Mouse (Mus musculus): ENCODE measurements at regions not wholly inside any gene's neighbourhood (a gene's known extent, or its start where the extent isn't known, plus 50 kb on each side); places are given as distances from the start of the nearest gene placed in this dataset.

DNA sequence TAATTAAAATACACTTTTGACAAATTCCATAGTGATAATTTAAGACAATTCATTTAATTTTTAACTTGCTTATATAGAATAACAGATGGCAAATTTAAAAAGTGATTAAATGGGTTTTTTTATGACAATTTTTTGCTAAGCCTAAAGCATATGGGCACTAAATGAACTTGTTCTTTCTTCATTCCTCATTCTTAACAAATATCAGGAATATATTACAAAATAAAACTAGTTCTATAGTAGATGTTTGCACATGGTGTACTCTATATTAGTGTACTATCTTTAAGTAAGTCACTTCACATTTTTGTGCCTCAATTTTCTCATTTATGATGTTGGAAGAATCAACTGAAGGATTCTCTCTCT is 264.6 kb downstream of the Rdh14 start:
- no peak overlapping the region for H3K4me3 ChIP-seq (replicated peaks; ENCODE audit: low read length)
- TF ChIP-seq NANOG (IDR thresholded peaks at IDR 0.05; ENCODE audit: borderline replicate concordance, low read length) = no peak
- TF ChIP-seq POU5F1 (IDR thresholded peaks at IDR 0.05; ENCODE audit: borderline replicate concordance, low read length) = no peak
- no peak for TF ChIP-seq CTCF (conservative IDR thresholded peaks at IDR 0.05; ENCODE audit: low read length)
- H3K9me3 ChIP-seq (ENCODE audit: low read length) = no peaks in the 10 kb centered on the region
- no peaks in the 10 kb centered on the region for H3K36me3 ChIP-seq (ENCODE audit: insufficient read depth, low read length)
- no peaks in the 10 kb centered on the region for H3K27me3 ChIP-seq (ENCODE audit: insufficient read depth, low read length)
- H3K4me1 ChIP-seq (replicated peaks; ENCODE audit: low read depth, low read length) = no peaks in the 10 kb centered on the region

GRCm38 (mm10) chr12:10658826-10659225 is 268.3 kb downstream of the Rdh14 start:
- no peaks in the 10 kb centered on the region for H3K27me3 ChIP-seq (ENCODE audit: insufficient read depth, low read length)
- no peaks in the 10 kb centered on the region for H3K9me3 ChIP-seq (ENCODE audit: low read length)
- H3K4me3 ChIP-seq (replicated peaks; ENCODE audit: low read length) = no peak overlapping the region
- no peaks in the 10 kb centered on the region for H3K36me3 ChIP-seq (ENCODE audit: insufficient read depth, low read length)
- TF ChIP-seq POU5F1 (IDR thresholded peaks at IDR 0.05; ENCODE audit: borderline replicate concordance, low read length) (no peak), NANOG (IDR thresholded peaks at IDR 0.05; ENCODE audit: borderline replicate concordance, low read length) (no peak), CTCF (conservative IDR thresholded peaks at IDR 0.05; ENCODE audit: low read length) (no peak)
- H3K4me1 ChIP-seq (replicated peaks; ENCODE audit: low read depth, low read length) = no peaks in the 10 kb centered on the region

- H3K36me3 ChIP-seq (ENCODE audit: insufficient read depth, low read length) = no peaks in the 10 kb centered on the region
- H3K27me3 ChIP-seq (ENCODE audit: insufficient read depth, low read length) = no peaks in the 10 kb centered on the region
- TF ChIP-seq POU5F1 (IDR thresholded peaks at IDR 0.05; ENCODE audit: borderline replicate concordance, low read length) (no peak), NANOG (IDR thresholded peaks at IDR 0.05; ENCODE audit: borderline replicate concordance, low read length) (no peak), CTCF (conservative IDR thresholded peaks at IDR 0.05; ENCODE audit: low read length) (no peak)
- no peaks in the 10 kb centered on the region for H3K9me3 ChIP-seq (ENCODE audit: low read length)
- H3K4me3 ChIP-seq (replicated peaks; ENCODE audit: low read length) = no peak overlapping the region
- no peaks in the 10 kb centered on the region for H3K4me1 ChIP-seq (replicated peaks; ENCODE audit: low read depth, low read length)
These were observed 296.2 kb downstream of the Rdh14 start for GRCm38 (mm10) chr12:10686747-10687146.

Measured in E14TG2a.4 (cell line).